Mouse (Mus musculus) thymus, adult 18-20 months (tissue): ENCODE measurements around the gene Nkiras1.
"Not testable (repeated sequence)": the region's sequence is repeated elsewhere in the genome, so short reads cannot be mapped to it uniquely, and the experiment has no call there.

ENCODE experiments used
- DNase-seq, 2 experiments: peaks; one replicate each; pipeline ENCODE4 v3.0.0; 2022; ENCODE audit warnings: mixed read lengths in 2 of 2

The Nkiras1 gene

DNA sequence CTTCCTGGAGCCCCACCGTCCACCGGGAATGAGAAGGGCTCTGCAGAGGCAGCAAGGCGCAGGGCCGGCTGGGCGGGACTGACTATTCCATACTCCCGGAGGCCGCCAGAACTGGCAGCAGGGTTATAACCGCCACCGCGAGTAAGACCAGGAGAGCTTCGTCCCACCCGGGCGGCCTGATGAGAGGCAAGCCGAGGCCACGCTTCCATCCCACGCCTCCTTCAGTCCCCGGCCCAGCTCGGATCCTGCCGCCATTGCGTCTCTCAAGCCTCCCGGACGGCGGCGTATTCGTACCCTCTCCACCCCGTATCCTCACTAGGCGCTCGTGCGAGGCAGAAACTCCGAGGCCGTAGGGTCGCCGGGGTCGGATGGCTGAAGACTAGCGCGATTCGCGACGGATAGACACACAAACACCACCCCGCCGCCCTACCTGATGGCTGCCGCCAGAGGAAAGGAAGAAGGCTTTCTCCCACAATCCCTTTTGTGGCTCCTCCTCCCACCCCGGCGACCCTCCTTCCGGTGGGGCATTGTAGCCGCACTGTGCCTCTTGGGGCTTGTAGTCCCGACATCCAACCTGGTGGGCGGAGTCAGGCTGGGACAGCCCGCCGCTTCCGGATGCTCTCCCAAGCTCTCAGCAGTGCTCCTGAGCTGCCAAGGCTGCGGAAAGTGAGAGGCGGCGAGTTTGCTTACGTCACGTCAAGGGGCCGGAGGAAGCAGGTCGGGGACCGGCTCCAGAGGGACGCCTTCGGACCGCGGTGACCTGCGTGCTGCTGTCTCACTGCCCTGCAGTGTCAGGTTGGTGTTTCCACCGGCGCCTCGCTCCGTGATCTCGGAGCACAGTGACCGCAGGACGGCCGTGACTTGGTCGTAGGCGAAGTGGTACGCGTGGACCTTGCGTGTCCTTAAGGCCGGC lies at the start of gene Nkiras1, which contains the start of gene Rpl15:
Nkiras1 (plus strand) TSS at position 608 of the 913 bp plus-strand sequence.
Rpl15 (minus strand) TSS at position 863 of the 913 bp plus-strand sequence.
- DNase-seq: peak; percentile 99

DNA sequence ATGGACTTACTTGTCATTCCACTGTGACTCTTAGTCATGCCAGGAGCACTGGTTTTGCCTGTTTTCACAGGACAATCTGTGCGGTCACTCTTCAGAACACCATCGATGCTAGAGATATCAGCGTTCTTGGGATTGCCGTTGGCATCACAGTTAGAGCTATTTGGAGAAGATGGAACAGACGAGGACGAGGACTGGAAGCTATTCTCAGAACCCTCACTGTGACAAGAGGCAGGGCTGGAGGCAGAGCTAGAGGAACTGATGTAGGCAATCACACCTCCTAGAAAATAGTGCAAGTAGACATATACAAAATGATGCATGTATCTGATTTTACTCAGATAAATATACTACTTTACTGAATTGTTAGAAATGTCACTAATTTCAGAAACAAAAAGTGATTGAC lies 49.0 kb upstream of the Nkiras1 start:
- DNase-seq: no peak

GRCm38 (mm10) chr14:18225431-18225830 lies 45.5 kb upstream of the Nkiras1 start:
- DNase-seq: not testable (repeated sequence)

- not testable (repeated sequence) for DNase-seq
These were observed 44.8 kb upstream of the Nkiras1 start for GRCm38 (mm10) chr14:18226181-18226580.

DNA sequence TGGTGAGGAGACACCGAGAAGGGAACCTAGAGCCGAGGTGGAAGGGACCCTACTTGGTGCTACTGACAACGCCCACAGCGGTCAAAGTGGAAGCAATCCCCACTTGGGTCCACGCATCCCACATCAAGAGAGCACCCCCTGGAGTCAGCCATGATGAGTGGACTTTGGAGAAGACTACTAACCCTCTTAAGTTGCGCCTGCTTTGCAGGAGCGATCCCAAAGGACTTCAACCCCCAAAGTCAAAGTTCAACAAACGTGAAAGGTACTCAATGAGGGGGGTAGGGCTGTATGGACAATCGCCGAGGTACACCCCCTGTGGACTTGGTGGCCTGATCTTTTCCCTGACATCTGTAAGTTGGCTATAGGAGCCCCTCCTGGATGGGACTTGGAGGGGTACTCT lies 41.2 kb upstream of the Nkiras1 start:
- DNase-seq: not testable (repeated sequence)

DNA sequence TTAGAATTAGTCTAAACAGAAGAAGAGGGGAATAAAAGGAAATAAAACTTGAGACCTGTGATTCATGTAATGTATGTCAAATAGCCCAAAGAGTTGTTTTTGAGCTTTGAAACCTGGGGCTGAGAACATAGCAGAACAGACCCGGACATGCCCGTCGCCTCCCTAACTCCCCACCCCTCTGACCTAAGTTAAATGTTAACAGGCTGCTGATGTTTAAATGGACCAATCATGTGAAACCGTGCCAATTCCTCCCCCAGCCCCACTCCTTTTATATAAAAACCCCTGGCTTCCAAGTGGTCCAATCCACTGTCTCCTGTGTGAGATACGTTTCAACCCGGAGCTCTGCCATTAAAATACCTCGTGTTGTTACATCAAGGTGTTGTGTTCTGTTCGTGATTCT lies 39.1 kb upstream of the Nkiras1 start:
- DNase-seq: not testable (repeated sequence)

GRCm38 (mm10) chr14:18233076-18233475 lies 37.9 kb upstream of the Nkiras1 start:
- DNase-seq: no peak

DNA sequence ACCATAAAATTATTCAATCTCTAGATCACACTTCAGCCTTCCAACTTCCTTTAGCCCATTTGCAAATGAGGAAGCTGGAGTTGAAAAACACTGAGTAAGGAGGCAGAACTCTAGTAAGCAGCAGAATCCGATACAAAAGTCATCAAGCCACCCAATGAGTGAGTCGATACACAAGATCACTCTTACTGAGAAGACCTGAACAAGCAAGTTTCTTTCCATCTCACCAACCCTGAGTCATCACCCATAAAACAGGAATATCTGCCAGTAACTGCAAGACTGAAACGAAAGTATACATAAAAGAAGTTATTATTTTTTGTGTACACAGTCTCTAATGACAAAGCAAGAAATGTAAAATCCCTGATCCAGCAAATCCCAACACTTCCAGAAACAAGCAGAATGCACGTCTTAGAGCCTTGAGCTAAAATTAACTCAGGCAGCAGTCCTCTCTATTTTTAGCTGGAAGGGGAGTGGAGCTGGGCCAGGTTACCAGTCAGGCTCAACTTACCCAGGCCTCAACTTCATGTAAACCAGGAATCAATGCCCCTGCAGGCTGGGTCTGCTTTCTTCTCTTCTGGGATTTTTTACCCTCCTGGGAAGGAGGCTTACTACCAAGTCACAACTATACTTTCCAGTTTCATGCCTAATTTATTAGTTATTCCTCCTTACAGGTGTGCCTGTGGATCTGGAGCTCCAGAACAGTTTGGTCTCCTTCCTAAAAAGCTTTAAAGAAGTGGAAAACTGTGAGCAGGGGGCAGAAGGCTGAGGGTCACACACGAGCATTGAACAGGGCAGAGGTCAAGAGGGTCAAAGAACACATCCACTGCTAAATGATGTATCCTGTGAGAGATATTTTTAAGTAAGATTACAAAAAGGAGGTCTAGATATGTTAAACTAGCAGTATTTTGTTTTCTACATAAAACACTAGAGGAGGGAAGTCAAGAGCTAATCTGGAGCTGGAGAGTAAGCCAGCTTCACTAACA lies 36.7 kb upstream of the Nkiras1 start:
- DNase-seq: no peak

DNA sequence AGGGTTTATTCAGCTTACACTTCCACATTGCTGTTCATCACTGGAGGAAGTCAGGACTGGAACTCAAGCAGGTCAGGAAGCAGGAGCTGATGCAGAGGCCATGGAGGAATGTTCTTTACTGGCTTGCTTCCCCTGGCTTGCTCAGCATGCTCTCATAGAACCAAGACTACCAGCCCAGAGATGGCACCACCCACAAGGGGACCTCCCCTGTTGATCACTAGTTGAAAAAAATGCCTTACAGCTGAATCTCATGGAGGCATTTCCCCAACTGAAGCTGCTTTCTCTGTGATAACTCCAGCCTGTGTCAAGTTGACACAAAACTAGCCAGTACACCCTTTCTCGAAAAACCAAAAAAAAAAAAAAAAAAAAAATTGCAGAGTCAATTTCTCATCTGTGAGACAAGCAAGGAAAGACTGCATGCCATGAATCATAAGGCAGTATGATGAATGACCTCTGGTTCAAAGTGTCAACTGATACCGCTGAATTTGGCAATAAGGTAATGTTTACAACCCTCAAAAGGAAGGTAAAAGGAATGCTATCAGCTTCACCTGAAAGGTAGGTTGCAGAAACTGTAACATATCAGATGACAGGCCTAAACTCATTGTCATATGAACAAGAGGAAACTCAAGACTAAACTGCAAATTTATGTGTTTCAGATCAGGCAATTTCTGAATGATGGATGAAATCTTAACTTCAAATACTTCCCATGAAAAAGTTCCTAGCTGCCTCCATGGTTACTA lies 34.3 kb upstream of the Nkiras1 start:
- DNase-seq: not testable (repeated sequence)

DNA sequence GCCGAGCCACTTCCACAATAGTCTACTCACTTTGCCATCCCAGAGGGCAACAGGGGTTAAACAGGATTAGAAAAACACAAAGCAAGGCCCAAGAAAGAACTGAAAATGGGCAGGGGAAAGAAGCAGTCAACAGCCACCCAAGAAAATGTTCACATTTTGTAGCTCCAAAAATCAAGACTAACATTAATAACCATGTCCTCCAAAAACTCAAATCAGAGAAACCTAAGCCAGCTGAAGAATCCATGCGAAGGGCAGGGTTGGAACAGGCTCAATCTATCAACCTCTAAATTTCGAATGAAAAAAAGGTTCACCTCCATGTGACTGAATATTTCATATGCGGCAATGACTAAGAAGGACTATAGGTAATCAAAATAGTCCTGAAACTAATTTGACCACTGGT lies 33.6 kb upstream of the Nkiras1 start:
- DNase-seq: no peak

DNA sequence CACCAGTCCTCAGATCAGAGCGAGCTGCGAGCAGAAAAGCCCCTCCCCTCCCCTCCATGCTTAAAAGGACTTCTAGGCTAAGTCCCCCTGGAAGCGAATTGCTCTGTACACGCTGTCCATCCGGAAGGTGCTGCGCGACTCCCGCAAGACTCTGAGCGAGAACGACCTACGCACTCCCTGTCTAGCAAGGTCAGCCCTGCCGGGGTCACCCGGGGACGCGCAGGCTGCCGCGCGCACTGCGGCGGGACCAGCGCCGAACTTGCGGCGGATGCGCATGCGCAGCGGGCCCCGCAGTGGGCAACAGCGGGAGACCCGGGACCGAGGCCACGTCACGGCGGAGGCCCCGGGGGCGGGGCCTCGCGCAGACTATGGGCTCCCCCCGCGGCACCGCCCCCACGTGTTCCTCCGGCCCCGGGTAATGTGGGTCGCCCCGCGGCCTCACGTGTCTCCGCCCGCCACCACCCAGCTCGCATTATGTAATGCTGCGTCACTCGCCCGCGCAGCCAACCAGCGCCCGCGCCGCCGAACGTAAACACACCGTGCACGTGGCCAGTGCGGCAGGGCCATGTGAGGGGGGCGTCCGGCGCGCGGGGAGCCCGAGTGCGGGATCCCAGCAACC lies 32.7 kb upstream of the Nkiras1 start:
- peak; percentile 96 to 97 for DNase-seq

- DNase-seq: peak; percentile 97 to 98
These were observed 31.9 kb upstream of the Nkiras1 start, which contains the start of gene Nr1d2 for GRCm38 (mm10) chr14:18238750-18239731. TSS of gene Nr1d2 (minus strand) at chr14:18239127.

GRCm38 (mm10) chr14:18240132-18240531 lies 30.8 kb upstream of the Nkiras1 start:
- no peak for DNase-seq

GRCm38 (mm10) chr14:18241786-18242185 lies 29.1 kb upstream of the Nkiras1 start:
- peak in 1 of 2 experiments; percentile 13 for DNase-seq

GRCm38 (mm10) chr14:18242638-18243130 lies 28.3 kb upstream of the Nkiras1 start:
- no peak for DNase-seq

GRCm38 (mm10) chr14:18261203-18261602 lies 9.7 kb upstream of the Nkiras1 start:
- no peak for DNase-seq

- DNase-seq: no peak
These were observed 7.5 kb upstream of the Nkiras1 start for GRCm38 (mm10) chr14:18263427-18263826.

DNA sequence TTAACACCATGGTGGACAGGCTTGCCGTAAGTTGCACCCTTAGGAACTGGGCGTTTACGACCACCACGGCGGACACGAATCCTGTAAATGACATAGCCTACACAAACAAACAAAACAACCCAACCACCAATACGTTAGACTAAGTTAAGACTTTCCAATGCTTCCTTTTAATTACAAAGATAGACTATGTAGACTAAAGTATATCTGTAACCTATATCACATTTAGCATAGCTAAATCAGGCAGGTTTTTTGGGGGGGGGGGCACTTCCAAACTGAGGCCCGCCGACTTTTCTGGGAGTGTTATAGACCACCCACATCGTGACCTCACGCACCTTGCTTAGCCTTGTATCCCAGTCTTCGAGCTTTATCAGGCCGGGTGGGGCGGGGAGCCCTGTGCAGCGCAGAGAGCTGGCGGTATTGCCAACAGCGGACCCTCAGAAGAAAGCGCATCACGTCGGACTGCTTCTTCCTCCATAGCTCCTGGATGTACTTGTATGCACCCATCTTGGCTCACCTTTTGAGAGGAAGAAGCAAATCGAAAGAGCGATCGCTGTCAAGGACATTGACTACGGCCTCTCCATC lies 898 bp upstream of the Nkiras1 start:
- DNase-seq: not testable (repeated sequence)

DNA sequence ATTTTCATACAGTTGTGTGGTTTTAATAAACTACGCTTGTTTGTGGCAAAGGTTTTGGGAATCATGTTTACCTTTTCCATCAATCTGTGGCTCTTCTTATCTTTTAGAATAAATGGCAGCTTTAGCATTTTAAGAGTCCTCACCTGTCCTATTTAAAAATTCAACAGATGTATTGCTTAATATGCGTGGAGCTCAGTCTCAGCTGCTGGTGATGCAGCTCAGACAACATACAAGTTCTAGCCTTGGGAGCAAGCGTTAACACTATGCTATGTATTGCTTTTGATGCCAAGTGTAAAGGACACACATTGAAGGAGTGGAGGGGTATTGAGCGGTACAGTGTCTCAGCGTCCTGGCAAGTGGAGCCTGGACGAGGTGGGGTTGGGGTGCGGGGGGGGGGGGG lies 730 bp downstream of the Nkiras1 start:
- no peak for DNase-seq

GRCm38 (mm10) chr14:18274526-18274925 lies 3.6 kb downstream of the Nkiras1 start:
- DNase-seq: no peak
